Mouse (Mus musculus): ENCODE measurements around the gene Olfr263. TPM values are rescaled to one million over a fixed set of nuclear protein-coding genes. Genes with fewer than 3 reads are reported as not detected.

Gene Olfr263
- polyA plus RNA-seq, 1 experiment from 2014 or later = not detected

DNA sequence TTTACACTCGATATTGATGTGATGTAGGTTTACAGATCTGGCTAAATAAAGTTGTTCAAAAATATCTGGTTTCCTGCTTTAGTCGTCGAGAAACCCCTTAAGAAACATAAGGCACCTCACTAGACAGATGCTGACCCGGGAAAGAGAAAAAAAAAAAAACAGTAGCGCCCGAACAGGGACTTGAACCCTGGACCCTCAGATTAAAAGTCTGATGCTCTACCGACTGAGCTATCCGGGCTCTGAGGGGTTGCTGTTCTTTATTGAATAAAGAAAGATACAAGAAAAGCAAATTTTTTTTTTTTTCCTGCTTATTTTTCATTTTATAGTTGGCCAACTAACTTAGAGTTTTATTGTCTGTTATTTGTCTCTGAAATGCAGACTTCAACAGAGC, 38.5 kb downstream of the Olfr263 start:
- under 1% methylated on average over 8 of the region's 8 CpGs for WGBS (ENCODE audit: insufficient replicate concordance)
- no peak overlapping the region for H3K27ac ChIP-seq (ENCODE audit: low read length)
- no peaks in the 10 kb centered on the region for H3K9me3 ChIP-seq (replicated peaks; ENCODE audit: control insufficient read depth, low read length)
- H3K4me3 ChIP-seq (ENCODE audit: low read depth, low read length) = peak overlapping the region; percentile 75
- peak overlapping the region; percentile 76 for H3K9ac ChIP-seq (ENCODE audit: low read depth, low read length)
- peaks cover 24% of the 10 kb centered on the region for H3K4me1 ChIP-seq (ENCODE audit: control insufficient read depth, low read depth, low read length)
- no peaks in the 10 kb centered on the region for H3K36me3 ChIP-seq (ENCODE audit: control insufficient read depth, insufficient read depth)
- peak; percentile 47 for ATAC-seq (ENCODE audit: low read depth)
- H3K4me2 ChIP-seq (ENCODE audit: low read depth, low read length) = peak overlapping the region; percentile 97
- H3K27me3 ChIP-seq (ENCODE audit: control insufficient read depth, insufficient read depth, low read depth, low read length) = no peaks in the 10 kb centered on the region; the same call in 1 of the 2 replicates

DNA sequence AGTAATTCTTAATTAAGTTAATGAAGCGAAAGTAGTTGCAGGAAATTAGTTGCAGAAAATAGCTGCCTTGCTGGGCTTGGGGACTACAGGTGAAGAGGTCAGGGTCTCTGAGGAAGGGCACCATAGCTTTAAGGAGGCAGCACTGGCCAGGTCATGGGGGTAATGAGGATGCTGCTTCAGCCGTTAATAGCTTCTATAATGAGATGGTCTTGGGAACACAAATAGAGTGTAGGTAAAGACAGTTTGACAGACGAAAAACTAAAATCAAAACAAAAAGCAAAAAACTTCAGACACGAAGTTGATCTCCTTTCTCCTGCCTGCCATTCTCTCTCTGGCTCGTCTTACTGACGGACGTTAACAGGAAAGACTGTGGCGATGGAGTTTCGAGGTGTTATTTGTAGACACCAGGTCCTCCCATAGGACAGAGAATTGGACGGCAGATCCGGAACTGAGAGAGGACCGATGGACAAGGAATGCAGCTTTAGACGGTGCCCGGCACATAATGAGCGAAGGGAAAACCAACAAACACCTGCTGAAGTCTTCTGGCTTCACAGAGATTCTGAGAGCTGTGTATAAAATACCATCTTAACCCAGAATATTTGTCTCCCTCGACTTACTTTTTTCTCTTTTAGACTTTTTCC, 39.1 kb downstream of the Olfr263 start:
- Histone ChIP-seq H3K36me3 (ENCODE audit: control insufficient read depth, insufficient read depth) (no peaks in the 10 kb centered on the region), H3K27ac (ENCODE audit: low read length) (peak overlapping the region; percentile 83), H3K4me3 (ENCODE audit: low read depth, low read length) (peak overlapping the region; percentile 75), H3K4me2 (ENCODE audit: low read depth, low read length) (peak overlapping the region; percentile 97), H3K9me3 (replicated peaks; ENCODE audit: control insufficient read depth, low read length) (no peaks in the 10 kb centered on the region), H3K9ac (ENCODE audit: low read depth, low read length) (peak overlapping the region; percentile 76), H3K4me1 (ENCODE audit: control insufficient read depth, low read depth, low read length) (peaks cover 29% of the 10 kb centered on the region), H3K27me3 (ENCODE audit: control insufficient read depth, insufficient read depth, low read depth, low read length) (no peaks in the 10 kb centered on the region; the same call in 1 of the 2 replicates)
- WGBS (ENCODE audit: insufficient replicate concordance) = under 1% methylated on average over 16 of the region's 16 CpGs
- peak; percentile 11; the same call in 1 of the 2 replicates for ATAC-seq (ENCODE audit: low read depth)

DNA sequence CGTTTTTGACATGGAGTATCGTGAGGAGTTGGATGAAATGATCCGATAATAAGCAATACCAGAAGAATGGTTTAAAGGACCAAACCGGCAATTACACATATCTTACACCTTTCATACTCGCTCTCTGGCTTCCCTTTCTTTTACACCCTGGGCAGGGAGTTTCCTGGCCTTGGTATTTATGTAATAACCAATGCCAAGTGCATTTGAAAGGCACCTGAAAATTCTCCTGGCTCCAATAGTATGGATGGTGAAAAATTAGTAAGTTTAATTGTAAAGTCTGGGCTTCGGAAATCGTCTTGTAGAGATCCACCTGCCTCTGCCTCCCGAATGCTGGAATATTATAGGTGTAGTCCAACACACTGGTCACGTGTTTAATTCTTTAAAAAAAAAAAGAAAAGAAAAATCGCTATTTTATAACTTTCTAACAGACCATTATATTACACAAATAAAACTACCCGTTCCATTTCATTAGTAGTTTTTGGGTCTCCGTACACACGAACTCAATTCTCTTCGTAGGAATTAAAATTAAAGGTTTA, 39.8 kb downstream of the Olfr263 start:
- Histone ChIP-seq H3K27ac (ENCODE audit: low read length) (peak overlapping the region; percentile 83), H3K9me3 (replicated peaks; ENCODE audit: control insufficient read depth, low read length) (no peaks in the 10 kb centered on the region), H3K4me3 (ENCODE audit: low read depth, low read length) (peak overlapping the region; percentile 75), H3K4me2 (ENCODE audit: low read depth, low read length) (peak overlapping the region; percentile 97), H3K36me3 (ENCODE audit: control insufficient read depth, insufficient read depth) (no peaks in the 10 kb centered on the region), H3K27me3 (ENCODE audit: control insufficient read depth, insufficient read depth, low read depth, low read length) (no peaks in the 10 kb centered on the region; the same call in 1 of the 2 replicates), H3K4me1 (ENCODE audit: control insufficient read depth, low read depth, low read length) (peaks cover 29% of the 10 kb centered on the region), H3K9ac (ENCODE audit: low read depth, low read length) (peak overlapping the region; percentile 76)
- WGBS (ENCODE audit: insufficient replicate concordance) = under 1% methylated on average over 14 of the region's 14 CpGs
- ATAC-seq (ENCODE audit: low read depth) = no peak

DNA sequence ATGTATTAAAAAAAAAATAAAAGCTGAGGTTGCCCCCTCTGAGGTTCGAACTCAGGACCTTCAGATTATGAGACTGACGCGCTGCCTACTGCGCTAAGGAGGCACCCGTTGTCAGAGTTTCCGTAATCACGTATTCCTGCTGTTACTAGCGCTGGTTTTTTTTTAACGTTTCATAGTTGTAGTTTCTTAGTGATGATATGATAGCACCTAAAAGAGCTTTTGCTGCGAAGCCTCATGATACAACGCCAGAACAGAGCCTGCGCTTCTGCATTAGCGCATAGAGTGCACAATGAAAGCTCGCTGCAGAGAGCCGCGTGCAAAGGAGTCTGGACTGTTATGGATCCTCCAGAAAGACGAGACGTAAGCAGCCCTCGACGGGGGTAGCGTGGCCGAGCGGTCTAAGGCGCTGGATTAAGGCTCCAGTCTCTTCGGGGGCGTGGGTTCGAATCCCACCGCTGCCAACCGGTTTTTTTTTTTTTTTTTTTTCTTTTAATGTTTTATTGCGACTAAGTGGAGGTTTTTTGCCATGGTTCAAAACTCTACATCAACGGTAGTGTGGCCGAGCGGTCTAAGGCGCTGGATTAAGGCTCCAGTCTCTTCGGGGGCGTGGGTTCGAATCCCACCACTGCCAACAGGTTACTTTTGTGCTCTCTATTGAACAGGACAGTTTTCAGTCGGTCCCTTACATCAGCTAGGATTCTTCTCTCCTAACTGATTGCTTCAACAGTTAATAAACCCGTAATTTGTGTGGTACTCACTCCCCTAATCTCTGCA, 40.4 kb downstream of the Olfr263 start:
- peak; percentile 77 for ATAC-seq (ENCODE audit: low read depth)
- H3K4me1 ChIP-seq (ENCODE audit: control insufficient read depth, low read depth, low read length) = peaks cover 29% of the 10 kb centered on the region
- no peaks in the 10 kb centered on the region for H3K36me3 ChIP-seq (ENCODE audit: control insufficient read depth, insufficient read depth)
- H3K4me2 ChIP-seq (ENCODE audit: low read depth, low read length) = peak overlapping the region; percentile 97
- H3K9ac ChIP-seq (ENCODE audit: low read depth, low read length) = peak overlapping the region; percentile 15; the same call in 1 of the 2 replicates
- H3K27ac ChIP-seq (ENCODE audit: low read length) = peak overlapping the region; percentile 53; the same call in 1 of the 2 replicates
- H3K9me3 ChIP-seq (replicated peaks; ENCODE audit: control insufficient read depth, low read length) = no peaks in the 10 kb centered on the region
- no peaks in the 10 kb centered on the region; the same call in 1 of the 2 replicates for H3K27me3 ChIP-seq (ENCODE audit: control insufficient read depth, insufficient read depth, low read depth, low read length)
- H3K4me3 ChIP-seq (ENCODE audit: low read depth, low read length) = peak overlapping the region; percentile 75
- WGBS (ENCODE audit: insufficient replicate concordance) = under 1% methylated on average over 39 of the region's 39 CpGs

DNA sequence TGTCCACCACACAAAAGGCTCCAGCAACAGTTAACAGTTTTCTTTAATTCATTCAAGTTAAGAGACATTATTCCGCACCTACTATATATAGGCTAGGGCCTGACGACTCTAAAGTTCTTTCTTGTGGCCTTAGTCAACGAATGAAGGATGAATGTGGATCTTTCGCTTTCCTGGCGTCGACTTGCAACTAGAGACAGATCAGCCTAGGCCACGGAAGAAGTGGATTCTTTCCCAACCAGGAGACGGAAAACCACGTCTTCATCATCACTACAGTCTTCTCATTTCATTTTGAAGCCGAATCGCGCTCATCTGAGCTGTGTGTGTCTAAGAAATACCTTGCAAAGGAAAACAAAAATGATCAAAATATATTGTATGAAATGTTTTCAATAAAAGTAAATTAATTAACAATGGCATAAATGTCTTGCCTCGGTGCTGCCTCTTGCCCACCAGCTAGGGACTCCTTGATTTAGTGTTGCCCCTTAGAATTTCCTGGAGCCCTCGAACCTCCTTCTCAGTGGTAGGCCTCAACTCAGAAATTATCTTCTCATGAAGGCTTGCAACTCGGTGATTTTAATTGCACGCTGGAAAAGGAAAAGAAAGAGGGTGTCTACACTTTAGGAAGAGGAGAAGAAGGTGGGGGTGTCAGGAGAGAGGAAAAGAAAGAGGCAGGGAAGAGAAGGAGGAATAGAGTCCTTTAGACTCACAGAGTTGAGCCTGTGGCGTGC, 41.2 kb downstream of the Olfr263 start:
- 65% methylated on average over 17 of the region's 17 CpGs for WGBS (ENCODE audit: insufficient replicate concordance)
- Histone ChIP-seq H3K27ac (ENCODE audit: low read length) (no peak overlapping the region), H3K9me3 (replicated peaks; ENCODE audit: control insufficient read depth, low read length) (no peaks in the 10 kb centered on the region), H3K27me3 (ENCODE audit: control insufficient read depth, insufficient read depth, low read depth, low read length) (no peaks in the 10 kb centered on the region; the same call in 1 of the 2 replicates), H3K4me3 (ENCODE audit: low read depth, low read length) (peak overlapping the region; percentile 63), H3K4me1 (ENCODE audit: control insufficient read depth, low read depth, low read length) (peaks cover 29% of the 10 kb centered on the region), H3K4me2 (ENCODE audit: low read depth, low read length) (peak overlapping the region; percentile 97; the same call in 1 of the 2 replicates), H3K9ac (ENCODE audit: low read depth, low read length) (no peak overlapping the region), H3K36me3 (ENCODE audit: control insufficient read depth, insufficient read depth) (no peaks in the 10 kb centered on the region)
- no peak for ATAC-seq (ENCODE audit: low read depth)

DNA sequence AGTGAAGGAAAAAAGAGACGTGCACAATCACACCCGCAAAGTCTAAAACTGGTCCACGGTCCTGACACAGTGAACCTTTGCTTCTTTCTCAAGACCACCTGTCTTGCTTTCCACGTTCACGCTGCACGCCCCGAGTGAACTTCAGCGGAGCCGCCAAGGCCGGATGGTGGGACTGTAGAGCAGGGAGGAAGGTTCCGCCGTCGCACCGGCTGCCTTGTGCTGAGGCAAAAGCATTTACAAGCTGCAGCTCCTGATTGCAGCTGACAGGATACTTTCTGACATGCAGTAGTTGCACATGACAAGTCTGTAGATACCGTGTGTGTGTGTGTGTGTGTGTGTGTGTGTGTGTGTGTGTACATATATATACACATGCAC, 41.7 kb downstream of the Olfr263 start:
- Histone ChIP-seq H3K36me3 (ENCODE audit: control insufficient read depth, insufficient read depth) (no peaks in the 10 kb centered on the region), H3K9me3 (replicated peaks; ENCODE audit: control insufficient read depth, low read length) (no peaks in the 10 kb centered on the region), H3K9ac (ENCODE audit: low read depth, low read length) (no peak overlapping the region), H3K27ac (ENCODE audit: low read length) (no peak overlapping the region), H3K4me1 (ENCODE audit: control insufficient read depth, low read depth, low read length) (peaks cover 29% of the 10 kb centered on the region), H3K4me2 (ENCODE audit: low read depth, low read length) (peak overlapping the region; percentile 68; the same call in 1 of the 2 replicates), H3K4me3 (ENCODE audit: low read depth, low read length) (peak overlapping the region; percentile 63), H3K27me3 (ENCODE audit: control insufficient read depth, insufficient read depth, low read depth, low read length) (no peaks in the 10 kb centered on the region)
- ATAC-seq (ENCODE audit: low read depth) = no peak
- 26% methylated on average over 15 of the region's 15 CpGs for WGBS (ENCODE audit: insufficient replicate concordance)

DNA sequence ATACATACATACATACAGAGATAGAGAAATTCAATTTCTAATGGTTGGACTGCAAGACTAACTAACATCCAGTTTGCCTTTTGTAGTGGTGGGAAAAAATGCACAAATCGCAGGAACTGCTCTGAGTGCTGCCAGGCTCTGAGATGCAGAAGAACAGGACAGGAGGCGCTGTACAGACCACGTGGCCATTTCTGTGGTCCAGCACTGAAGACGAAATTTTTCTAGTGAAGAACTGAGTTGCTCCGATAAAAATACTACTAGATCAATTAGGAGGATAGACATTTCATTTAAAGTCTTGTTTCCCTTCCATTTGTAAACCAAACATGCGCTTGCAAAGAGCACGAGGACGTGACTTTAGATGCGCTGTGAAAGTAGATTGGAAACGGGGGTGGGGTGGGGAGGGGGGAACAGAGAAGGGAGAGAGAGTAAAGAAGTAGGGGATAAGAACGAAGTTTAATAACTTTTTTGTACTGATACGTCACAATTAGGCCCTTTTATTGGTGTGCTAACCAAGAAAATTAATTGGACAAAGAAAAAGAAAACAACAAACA, 42.2 kb downstream of the Olfr263 start:
- peak overlapping the region; percentile 57 for H3K9ac ChIP-seq (ENCODE audit: low read depth, low read length)
- H3K27me3 ChIP-seq (ENCODE audit: control insufficient read depth, insufficient read depth, low read depth, low read length) = no peaks in the 10 kb centered on the region
- H3K4me1 ChIP-seq (ENCODE audit: control insufficient read depth, low read depth, low read length) = peaks cover 28% of the 10 kb centered on the region
- WGBS (ENCODE audit: insufficient replicate concordance) = 1% methylated on average over 12 of the region's 12 CpGs
- no peak for ATAC-seq (ENCODE audit: low read depth)
- no peaks in the 10 kb centered on the region for H3K9me3 ChIP-seq (replicated peaks; ENCODE audit: control insufficient read depth, low read length)
- peak overlapping the region; percentile 68 for H3K4me2 ChIP-seq (ENCODE audit: low read depth, low read length)
- no peak overlapping the region; the same call in 1 of the 2 replicates for H3K27ac ChIP-seq (ENCODE audit: low read length)
- peak overlapping the region; percentile 63 for H3K4me3 ChIP-seq (ENCODE audit: low read depth, low read length)
- H3K36me3 ChIP-seq (ENCODE audit: control insufficient read depth, insufficient read depth) = no peaks in the 10 kb centered on the region

DNA sequence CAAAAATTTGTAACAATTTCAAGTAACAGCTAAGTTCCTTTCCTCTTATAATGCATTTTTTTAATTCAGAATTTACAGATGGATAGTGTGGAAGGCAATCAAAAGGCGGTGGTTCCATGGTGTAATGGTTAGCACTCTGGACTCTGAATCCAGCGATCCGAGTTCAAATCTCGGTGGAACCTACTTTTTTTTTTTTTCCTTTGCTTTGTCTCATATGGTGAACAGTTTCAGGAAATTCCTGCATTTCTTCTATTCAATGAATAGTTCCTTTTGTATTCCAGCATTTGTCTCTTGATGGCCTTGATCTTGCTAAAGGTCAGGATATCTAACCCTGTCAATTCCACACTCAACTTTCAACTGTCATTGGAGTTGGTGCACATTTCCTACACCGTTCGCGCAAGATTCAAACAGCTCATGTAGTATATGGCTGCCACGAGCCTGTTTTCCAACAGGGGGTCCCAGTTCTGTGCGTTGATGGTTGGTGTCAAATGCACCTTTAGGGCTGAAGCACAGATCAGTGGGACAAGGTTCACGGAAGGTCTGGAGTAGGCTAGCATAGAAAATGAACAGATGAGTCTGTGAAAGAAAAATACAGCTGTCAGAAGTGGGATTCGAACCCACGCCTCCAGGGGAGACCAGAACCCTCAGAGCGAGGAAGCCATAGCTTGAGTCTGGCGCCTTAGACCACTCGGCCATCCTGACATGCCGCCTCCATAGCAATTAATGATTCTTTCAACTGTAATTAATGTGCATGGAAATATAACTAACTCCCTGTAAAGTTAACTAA, 43.0 kb downstream of the Olfr263 start:
- Histone ChIP-seq H3K27me3 (ENCODE audit: control insufficient read depth, insufficient read depth, low read depth, low read length) (no peaks in the 10 kb centered on the region), H3K4me1 (ENCODE audit: control insufficient read depth, low read depth, low read length) (peaks cover 24% of the 10 kb centered on the region), H3K4me2 (ENCODE audit: low read depth, low read length) (peak overlapping the region; percentile 68), H3K36me3 (ENCODE audit: control insufficient read depth, insufficient read depth) (no peaks in the 10 kb centered on the region), H3K4me3 (ENCODE audit: low read depth, low read length) (peak overlapping the region; percentile 52), H3K9me3 (replicated peaks; ENCODE audit: control insufficient read depth, low read length) (no peaks in the 10 kb centered on the region), H3K27ac (ENCODE audit: low read length) (no peak overlapping the region), H3K9ac (ENCODE audit: low read depth, low read length) (peak overlapping the region; percentile 42)
- peak; percentile 52 for ATAC-seq (ENCODE audit: low read depth)
- WGBS (ENCODE audit: insufficient replicate concordance) = 1% methylated on average over 16 of the region's 16 CpGs
